Mouse (Mus musculus) neural tube, embryonic 11.5 days (tissue): ENCODE measurements around the gene Mpv17l. TPM values are rescaled to one million over a fixed set of nuclear protein-coding genes. Genes with fewer than 3 reads are reported as not detected.
"Not testable (repeated sequence)": the region's sequence is repeated elsewhere in the genome, so short reads cannot be mapped to it uniquely, and the experiment has no call there.

Experiments
- ATAC-seq: fragments of 200-750 bp; cut with Nextera tagmentation; 2 replicates; pipeline ENCODE4 v1.8.0; 2017; ENCODE audit warnings: moderate number of reproducible peaks, mild to moderate bottlenecking, moderate TSS enrichment, moderate library complexity; ENCODE audit not compliant: insufficient read depth, low FRiP score, low TSS enrichment
- DNase-seq: peaks from one replicate; pipeline ENCODE4 v3.0.0-alpha.2; 2015; ENCODE audit warnings: low spot score
- H3K27ac ChIP-seq: fragments of 300-500 bp; sonication (generic); 2 replicates; pipeline ENCODE4 v1.5.1; 2014; ENCODE audit warnings: low read depth, mild to moderate bottlenecking, low read length
- H3K27me3 ChIP-seq: fragments of 300-500 bp; sonication (generic); 2 replicates; pipeline ENCODE4 v1.6.1; 2014; ENCODE audit warnings: mild to moderate bottlenecking, low read length, mixed read lengths; ENCODE audit not compliant: control insufficient read depth, insufficient read depth
- H3K36me3 ChIP-seq: fragments of 300-500 bp; sonication (generic); 2 replicates; pipeline ENCODE4 v1.6.1; 2014; ENCODE audit warnings: mild to moderate bottlenecking, low read length, moderate library complexity, mixed read lengths; ENCODE audit not compliant: control insufficient read depth, insufficient read depth
- H3K4me1 ChIP-seq: fragments of 300-500 bp; sonication (generic); 2 replicates; pipeline ENCODE4 v1.6.1; 2014; ENCODE audit warnings: low read length, mixed read lengths; ENCODE audit not compliant: control insufficient read depth, insufficient read depth
- H3K4me2 ChIP-seq: fragments of 300-500 bp; sonication (generic); 2 replicates; pipeline ENCODE4 v1.6.1; 2014; ENCODE audit warnings: low read depth, mild to moderate bottlenecking, moderate library complexity
- H3K4me3 ChIP-seq: fragments of 300-500 bp; sonication (generic); 2 replicates; pipeline ENCODE4 v1.5.1; 2014; ENCODE audit warnings: low read depth, low read length
- H3K9ac ChIP-seq: fragments of 300-500 bp; sonication (generic); 2 replicates; pipeline ENCODE4 v1.6.1; 2014; ENCODE audit warnings: mild to moderate bottlenecking, low read length
- H3K9me3 ChIP-seq: fragments of 300-500 bp; sonication (generic); 2 replicates; pipeline ENCODE4 v1.6.1; 2016; ENCODE audit warnings: low read length; ENCODE audit not compliant: control insufficient read depth
- WGBS: fragments of 180-500 bp; shearing (Covaris S2); extraction: QIAGEN DNeasy Blood & Tissue Kit; methylation state at CpG from one replicate; pipeline ENCODE4 v1.1.7; 2014; 5-methylcytosine and 5-hydroxymethylcytosine counted together
- polyA plus RNA-seq: library from polyadenylated mRNA; unstranded; fragments of >200 nt; fragmentation: Nextera tagmentation; extraction: Ambion mirVana; gene quantifications from 2 replicates; pipeline ENCODE4 v1.2.1, GENCODE M21; 2014

Gene Mpv17l
- polyA plus RNA-seq, 1 experiment from 2014 or later = 5.3 TPM

- Histone ChIP-seq H3K4me1 (no peaks in the 10 kb centered on the region), H3K36me3 (no peaks in the 10 kb centered on the region), H3K27me3 (no peaks in the 10 kb centered on the region; the same call in 1 of the 2 replicates), H3K9me3 (no peaks in the 10 kb centered on the region), H3K4me3 (no peak overlapping the region), H3K27ac (no peak overlapping the region), H3K9ac (no peak overlapping the region), H3K4me2 (no peak overlapping the region)
- DNase-seq (no peak), ATAC-seq (no peak)
- WGBS = 83% methylated on average over 5 of the region's 5 CpGs
Observed at GRCm38 (mm10) chr16:13944752-13945151, 41.8 kb downstream of the Mpv17l start.

- H3K36me3 ChIP-seq = no peaks in the 10 kb centered on the region
- H3K9me3 ChIP-seq = no peaks in the 10 kb centered on the region
- H3K27me3 ChIP-seq = no peaks in the 10 kb centered on the region; the same call in 1 of the 2 replicates
- no peak overlapping the region for H3K9ac ChIP-seq
- ATAC-seq (no peak), DNase-seq (no peak)
- no peak overlapping the region for H3K4me2 ChIP-seq
- H3K27ac ChIP-seq = no peak overlapping the region
- H3K4me3 ChIP-seq = no peak overlapping the region
- no peaks in the 10 kb centered on the region for H3K4me1 ChIP-seq
- 81% methylated on average over 4 of the region's 4 CpGs for WGBS
Observed at GRCm38 (mm10) chr16:13945153-13945552, 42.2 kb downstream of the Mpv17l start.

- no peak overlapping the region for H3K4me3 ChIP-seq
- H3K27ac ChIP-seq = no peak overlapping the region
- no peak overlapping the region for H3K9ac ChIP-seq
- no peak for DNase-seq
- WGBS = 83% methylated on average over 1 of the region's 1 CpGs
- no peaks in the 10 kb centered on the region for H3K36me3 ChIP-seq
- no peaks in the 10 kb centered on the region; the same call in 1 of the 2 replicates for H3K27me3 ChIP-seq
- no peak for ATAC-seq
- no peaks in the 10 kb centered on the region for H3K9me3 ChIP-seq
- no peaks in the 10 kb centered on the region for H3K4me1 ChIP-seq
- no peak overlapping the region for H3K4me2 ChIP-seq
Observed at GRCm38 (mm10) chr16:13946306-13946705, 43.3 kb downstream of the Mpv17l start.

DNA sequence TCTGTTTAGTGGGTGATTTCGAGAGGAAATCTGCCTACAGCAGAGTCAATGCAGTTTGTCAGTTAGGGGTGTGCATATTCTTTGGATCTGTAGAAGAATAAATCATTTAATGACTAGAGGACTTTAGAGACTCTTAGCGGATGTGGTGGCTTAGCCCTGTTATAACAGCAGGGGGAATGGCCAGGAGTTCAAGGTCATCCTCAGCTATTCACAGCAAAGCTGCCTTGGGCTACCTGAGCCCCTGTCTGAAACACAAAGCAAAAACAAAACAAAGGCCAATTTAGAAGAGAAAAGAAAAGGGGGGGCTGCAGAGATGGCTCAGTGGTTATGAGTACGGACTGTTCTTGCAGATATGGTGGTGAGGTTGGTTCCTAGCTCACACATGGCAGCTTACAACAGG is 48.3 kb downstream of the Mpv17l start:
- Histone ChIP-seq H3K36me3 (no peaks in the 10 kb centered on the region), H3K27me3 (no peaks in the 10 kb centered on the region), H3K4me3 (no peak overlapping the region), H3K4me2 (no peak overlapping the region), H3K9ac (no peak overlapping the region), H3K27ac (no peak overlapping the region), H3K4me1 (no peaks in the 10 kb centered on the region), H3K9me3 (no peaks in the 10 kb centered on the region)
- DNase-seq (no peak), ATAC-seq (no peak)
- WGBS = 74% methylated on average over 3 of the region's 3 CpGs

GRCm38 (mm10) chr16:13962053-13962452 is 59.1 kb downstream of the Mpv17l start:
- ATAC-seq (no peak), DNase-seq (no peak)
- Histone ChIP-seq H3K36me3 (no peaks in the 10 kb centered on the region), H3K9me3 (no peaks in the 10 kb centered on the region), H3K9ac (no peak overlapping the region), H3K27ac (no peak overlapping the region), H3K4me3 (no peak overlapping the region), H3K4me2 (no peak overlapping the region), H3K4me1 (no peaks in the 10 kb centered on the region), H3K27me3 (no peaks in the 10 kb centered on the region)
- 60% methylated on average over 1 of the region's 1 CpGs for WGBS

DNA sequence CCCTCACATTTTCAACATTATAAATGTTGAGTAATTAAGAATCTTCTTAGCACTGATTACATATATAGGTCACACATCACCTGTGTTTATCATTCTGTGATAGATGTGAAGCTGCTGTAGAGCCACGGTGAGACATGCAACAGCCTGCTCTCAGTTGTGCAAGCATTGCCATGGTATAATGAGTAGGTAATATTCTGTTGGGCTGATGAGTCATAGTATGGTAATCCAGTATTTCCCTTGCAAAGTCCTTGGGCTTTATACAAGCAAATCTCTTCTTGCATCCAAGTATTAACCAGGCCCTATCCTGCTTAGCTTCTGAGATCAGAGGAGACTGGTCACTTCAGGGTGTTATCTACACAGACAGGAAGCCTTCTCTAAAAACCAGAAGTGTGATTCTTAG is 66.1 kb downstream of the Mpv17l start:
- no peaks in the 10 kb centered on the region for H3K36me3 ChIP-seq
- H3K9ac ChIP-seq = no peak overlapping the region
- no peak overlapping the region for H3K27ac ChIP-seq
- H3K4me1 ChIP-seq = no peaks in the 10 kb centered on the region
- no peaks in the 10 kb centered on the region for H3K9me3 ChIP-seq
- H3K4me3 ChIP-seq = no peak overlapping the region
- no peaks in the 10 kb centered on the region for H3K27me3 ChIP-seq
- WGBS = 90% methylated on average over 1 of the region's 1 CpGs
- DNase-seq = no peak
- no peak overlapping the region for H3K4me2 ChIP-seq
- ATAC-seq = no peak

- H3K4me3 ChIP-seq = no peak overlapping the region
- H3K9ac ChIP-seq = no peak overlapping the region
- ATAC-seq = no peak
- no peaks in the 10 kb centered on the region for H3K27me3 ChIP-seq
- no peaks in the 10 kb centered on the region for H3K4me1 ChIP-seq
- H3K4me2 ChIP-seq = no peak overlapping the region
- no peaks in the 10 kb centered on the region for H3K36me3 ChIP-seq
- H3K9me3 ChIP-seq = no peaks in the 10 kb centered on the region
- H3K27ac ChIP-seq = no peak overlapping the region
- DNase-seq = no peak
- WGBS = 91% methylated on average over 7 of the region's 8 CpGs
Observed at GRCm38 (mm10) chr16:13972051-13972450, 69.1 kb downstream of the Mpv17l start.

DNA sequence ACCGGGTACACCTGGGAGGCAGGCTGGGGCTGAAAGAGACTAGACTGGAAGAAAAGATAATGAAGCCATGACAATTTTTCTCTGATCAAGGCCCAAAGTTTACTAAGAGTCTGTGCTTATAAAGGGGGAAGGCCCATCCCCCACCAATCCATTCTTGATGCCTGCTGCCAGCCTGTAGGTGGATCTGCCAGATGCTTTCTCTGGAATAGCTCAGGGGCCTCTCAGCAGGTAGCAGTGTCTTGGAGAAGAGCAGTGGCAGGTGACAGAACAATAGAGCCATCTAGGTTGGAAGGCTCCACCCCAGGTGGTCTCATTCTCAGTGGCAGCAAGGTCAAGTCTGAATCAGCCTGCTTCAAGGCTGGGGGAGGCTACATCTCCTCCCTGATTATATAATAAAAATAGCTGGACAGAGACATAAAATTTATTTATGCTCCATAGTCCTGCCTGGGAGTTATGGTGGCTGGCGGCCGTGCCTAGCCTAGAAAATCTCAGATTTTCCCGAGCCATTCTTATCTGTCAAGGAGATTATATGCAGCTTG is 73.5 kb downstream of the Mpv17l start:
- WGBS = 80% methylated on average over 4 of the region's 4 CpGs
- H3K4me3 ChIP-seq, ATAC-seq, H3K36me3 ChIP-seq, H3K9me3 ChIP-seq, DNase-seq, H3K27me3 ChIP-seq, H3K9ac ChIP-seq, H3K4me1 ChIP-seq, H3K27ac ChIP-seq, H3K4me2 ChIP-seq: not testable (repeated sequence)

DNA sequence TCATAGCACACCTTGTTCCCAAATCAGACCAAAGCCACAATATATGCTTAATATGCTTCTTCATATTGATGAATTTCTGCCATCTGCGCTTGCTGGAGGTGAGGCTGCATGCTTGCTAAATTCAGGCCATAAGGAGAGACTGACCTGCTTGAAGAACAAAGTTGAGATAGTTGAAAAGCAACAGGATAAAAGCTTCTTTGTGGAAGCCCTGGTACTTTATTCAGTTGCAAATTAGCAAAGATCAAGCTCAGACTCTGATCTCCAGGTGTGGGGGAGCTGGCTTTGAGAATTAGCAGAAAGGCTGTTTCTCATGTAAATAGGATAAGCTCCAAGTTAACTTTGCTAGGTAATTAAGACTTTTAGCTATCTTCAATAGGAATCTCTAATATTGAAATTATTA is 74.1 kb downstream of the Mpv17l start:
- not testable (repeated sequence) for DNase-seq, ATAC-seq, H3K4me1 ChIP-seq, H3K27ac ChIP-seq, H3K36me3 ChIP-seq, H3K27me3 ChIP-seq, H3K9me3 ChIP-seq, H3K4me2 ChIP-seq, H3K4me3 ChIP-seq, H3K9ac ChIP-seq
- WGBS = 64% methylated on average over 1 of the region's 1 CpGs
